Mouse (Mus musculus): ENCODE results near the gene Wdr37. TPM values are rescaled to one million over a fixed set of nuclear protein-coding genes. Genes with fewer than 3 reads are reported as not detected.

Gene Wdr37
- polyA plus RNA-seq (2014; fragmentation: Illumina TruSeq; extraction: RNeasy Lipid Tissue Mini Kit (QIAGEN cat#74804); ENCODE audit: low read depth, low replicate concordance): 14.4 TPM

GRCm38 (mm10) chr13:8871314-8871962 lies at the start of gene Wdr37:
Wdr37 (minus strand) TSS chr13:8871909.

DNA sequence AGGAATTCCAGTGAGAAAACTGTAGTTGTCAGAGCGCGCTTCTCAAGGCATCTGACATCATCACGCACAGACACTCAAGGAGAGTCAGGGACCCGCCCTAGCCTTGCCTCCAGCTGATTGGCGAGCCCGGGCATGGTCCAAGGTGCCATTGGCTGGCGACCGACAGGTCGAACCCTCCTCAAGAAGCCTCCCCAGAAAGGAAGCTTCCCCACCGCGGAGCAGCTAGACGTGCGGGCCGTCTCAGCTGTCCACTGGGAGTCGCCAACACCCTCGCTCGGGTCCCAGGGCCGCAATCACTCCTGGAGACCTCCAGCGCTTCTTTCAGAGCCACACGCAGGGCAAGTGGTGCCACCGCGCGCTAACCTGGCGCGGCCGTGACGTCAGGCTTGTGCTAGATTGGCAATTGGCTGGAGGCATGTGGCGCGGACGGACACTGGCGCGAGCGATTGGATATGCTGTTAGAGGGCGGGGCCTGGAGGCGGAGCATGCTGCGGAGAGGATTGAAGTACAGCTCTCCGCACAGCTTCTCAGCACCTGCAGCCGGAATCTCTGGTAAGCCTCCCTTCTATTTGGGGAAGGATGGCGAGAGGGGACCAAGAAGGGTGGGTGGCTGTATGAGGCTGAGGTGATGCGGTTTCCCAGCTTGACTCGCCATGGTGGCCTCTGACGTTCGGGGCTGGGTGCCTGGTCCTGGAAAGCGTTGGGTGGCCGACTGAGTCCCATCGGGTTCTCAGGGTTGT lies 13.9 kb upstream of the Wdr37 start, which contains the start of gene Idi1:
TSS of gene Idi1 (plus strand) at position 57 of the 740 bp plus-strand sequence.

Other genes with a start within 250 kb of the Wdr37 start
- 38.5 TPM for gene Idi1, start 13.6 kb upstream of the Wdr37 start, polyA plus RNA-seq (2014; fragmentation: Illumina TruSeq; extraction: RNeasy Lipid Tissue Mini Kit (QIAGEN cat#74804); ENCODE audit: low read depth, low replicate concordance)
- gene Gm9745, start 76.3 kb upstream of the Wdr37 start, polyA plus RNA-seq (2014; fragmentation: Illumina TruSeq; extraction: RNeasy Lipid Tissue Mini Kit (QIAGEN cat#74804); ENCODE audit: low read depth, low replicate concordance): not detected
- not detected for gene Idi2, start 81.0 kb upstream of the Wdr37 start, polyA plus RNA-seq (2014; fragmentation: Illumina TruSeq; extraction: RNeasy Lipid Tissue Mini Kit (QIAGEN cat#74804); ENCODE audit: low read depth, low replicate concordance)
- 28.9 TPM for gene Gtpbp4, start 124.2 kb upstream of the Wdr37 start, polyA plus RNA-seq (2014; fragmentation: Illumina TruSeq; extraction: RNeasy Lipid Tissue Mini Kit (QIAGEN cat#74804); ENCODE audit: low read depth, low replicate concordance)
- 33.3 TPM for gene Larp4b, start 222.0 kb upstream of the Wdr37 start, polyA plus RNA-seq (2014; fragmentation: Illumina TruSeq; extraction: RNeasy Lipid Tissue Mini Kit (QIAGEN cat#74804); ENCODE audit: low read depth, low replicate concordance)